Mouse (Mus musculus): ENCODE measurements at regions not wholly inside any gene's neighbourhood (a gene's known extent, or its start where the extent isn't known, plus 50 kb on each side); places are given as distances from the start of the nearest gene placed in this dataset.

- TF ChIP-seq ZC3H11A (IDR thresholded peaks at IDR 0.05; ENCODE audit: low read depth, low read length) (no peak), SIN3A (IDR thresholded peaks at IDR 0.05; ENCODE audit: low read length) (no peak), CHD1 (IDR thresholded peaks at IDR 0.05; ENCODE audit: low read depth, low read length) (no peak), POLR2A (IDR thresholded peaks at IDR 0.05; ENCODE audit: low read depth, low read length) (peak; percentile 47; the same call in 1 of the 2 replicates), USF2 (conservative IDR thresholded peaks at IDR 0.05; ENCODE audit: low read depth, low read length) (no peak)
Measured at GRCm38 (mm10) chr8:46913956-46914355, 72.7 kb upstream of the Enpp6 start.

Measured in CH12.LX (cell line).